Mouse (Mus musculus) kidney, postnatal 0 days (tissue): ENCODE data around the gene Hdac2. TPM values are rescaled to one million over a fixed set of nuclear protein-coding genes. Genes with fewer than 3 reads are reported as not detected.

Experiments
- ATAC-seq: fragments of 200-750 bp; cut with Nextera tagmentation; replicated peaks from 2 replicates; pipeline ENCODE4 v1.8.0; 2017; ENCODE audit warnings: low read depth, moderate number of reproducible peaks, moderate TSS enrichment, moderate library complexity; ENCODE audit not compliant: low FRiP score
- DNase-seq: peaks from one replicate; pipeline ENCODE4 v3.0.0-alpha.2; 2016; ENCODE audit warnings: low spot score
- H3K27ac ChIP-seq: fragments of 300-500 bp; sonication (generic); 2 replicates; pipeline ENCODE4 v1.5.1; 2014; ENCODE audit warnings: mild to moderate bottlenecking
- H3K27me3 ChIP-seq: fragments of 300-500 bp; sonication (generic); 2 replicates; pipeline ENCODE4 v1.6.1; 2014; ENCODE audit warnings: low read length, mixed read lengths; ENCODE audit not compliant: insufficient read depth
- H3K36me3 ChIP-seq: fragments of 300-500 bp; sonication (generic); 2 replicates; pipeline ENCODE4 v1.6.1; 2014; ENCODE audit warnings: low read length, mixed read lengths; ENCODE audit not compliant: insufficient read depth
- H3K4me1 ChIP-seq: fragments of 300-500 bp; sonication (generic); replicated peaks from 2 replicates; pipeline ENCODE4 v1.6.1; 2014; ENCODE audit warnings: antibody characterized with exemption, low read length, mixed read lengths; ENCODE audit not compliant: insufficient read depth
- H3K4me2 ChIP-seq: fragments of 300-500 bp; sonication (generic); 2 replicates; pipeline ENCODE4 v1.6.1; 2014; ENCODE audit warnings: mild to moderate bottlenecking, low read length, moderate library complexity, mixed read lengths
- H3K4me3 ChIP-seq: fragments of 300-500 bp; sonication (generic); replicated peaks from 2 replicates; pipeline ENCODE4 v1.5.1; 2014; ENCODE audit warnings: low read depth, low read length
- H3K9ac ChIP-seq: fragments of 300-500 bp; sonication (generic); 2 replicates; pipeline ENCODE4 v1.6.1; 2014; ENCODE audit warnings: low read depth, low read length
- H3K9me3 ChIP-seq: fragments of 300-500 bp; sonication (generic); replicated peaks from 2 replicates; pipeline ENCODE4 v1.6.1; 2016; ENCODE audit warnings: low read length, inconsistent platforms, mixed read lengths
- CTCF ChIP-seq: IDR thresholded peaks from 2 replicates; pipeline ENCODE4 v1.5.1; 2016; ENCODE audit warnings: antibody characterized with exemption, low read depth, mild to moderate bottlenecking, moderate library complexity
- WGBS: fragments of 180-500 bp; shearing (Covaris S2); extraction: QIAGEN DNeasy Blood & Tissue Kit; methylation state at CpG from one replicate; pipeline ENCODE4 v1.1.7; 2014; 5-methylcytosine and 5-hydroxymethylcytosine counted together
- polyA plus RNA-seq: library from polyadenylated mRNA; unstranded; fragments of >200 nt; fragmentation: Nextera tagmentation; extraction: Ambion mirVana; gene quantifications from 2 replicates; pipeline ENCODE4 v1.2.1, GENCODE M21; 2015

Gene Hdac2
- polyA plus RNA-seq, 1 experiment from 2014 or later = 180 TPM

DNA sequence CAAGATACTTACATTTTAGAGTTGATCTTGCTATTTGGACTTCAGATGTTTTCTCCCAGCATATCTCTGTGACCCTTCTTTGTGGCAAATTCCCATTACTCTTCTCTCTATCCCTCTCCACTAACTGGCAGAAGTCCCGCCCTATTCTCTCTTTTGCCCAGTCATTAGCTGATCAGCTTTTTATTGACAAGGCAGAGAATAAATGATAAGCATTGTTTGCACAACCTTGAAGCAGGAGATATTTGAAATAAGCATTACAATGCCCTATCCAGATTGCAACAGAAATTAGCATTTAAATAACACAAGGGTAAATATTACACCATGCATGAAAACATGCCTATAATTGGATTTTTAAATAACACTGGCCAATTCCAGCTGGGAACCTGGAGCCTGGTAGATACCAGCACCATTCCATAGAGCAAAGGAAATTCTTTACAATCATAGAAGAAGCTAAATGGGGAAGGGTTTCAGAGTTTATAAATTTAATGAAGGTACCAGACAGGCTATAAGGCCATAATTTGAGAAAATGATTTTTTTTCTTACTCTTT, 14.7 kb upstream of the Hdac2 start:
- Histone ChIP-seq H3K4me2 (no peak overlapping the region), H3K27ac (no peak overlapping the region), H3K36me3 (no peaks in the 10 kb centered on the region), H3K4me3 (no peak overlapping the region), H3K9me3 (no peaks in the 10 kb centered on the region), H3K27me3 (no peaks in the 10 kb centered on the region), H3K9ac (no peak overlapping the region), H3K4me1 (no peaks in the 10 kb centered on the region)
- TF ChIP-seq CTCF = no peak
- DNase-seq (no peak), ATAC-seq (no peak)
- WGBS = 88% methylated on average over 1 of the region's 1 CpGs

DNA sequence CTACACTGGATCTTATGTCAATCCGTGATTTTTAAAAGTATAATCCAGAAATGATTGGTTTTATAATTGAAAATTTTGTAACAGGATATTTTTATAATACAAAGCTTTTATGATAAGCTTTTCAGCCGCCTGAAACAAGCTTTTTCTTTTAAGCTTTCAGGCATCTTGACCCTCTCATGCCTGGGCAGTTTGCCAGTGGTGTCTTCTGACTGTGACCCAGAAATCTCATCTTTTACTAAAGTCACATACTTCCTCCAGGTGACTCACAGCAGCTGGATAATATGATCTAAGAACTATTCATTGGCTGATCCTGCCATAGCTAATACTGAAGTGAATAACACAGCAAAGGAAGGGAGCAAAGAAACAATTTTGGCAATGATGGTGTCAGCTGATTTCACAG, 9.9 kb upstream of the Hdac2 start:
- H3K4me1 ChIP-seq = no peaks in the 10 kb centered on the region
- H3K27ac ChIP-seq = no peak overlapping the region
- whole genome bisulfite sequencing = 57% methylated on average over 2 of the region's 2 CpGs
- no peak overlapping the region for H3K4me3 ChIP-seq
- no peak overlapping the region for H3K4me2 ChIP-seq
- no peak for DNase-seq
- H3K27me3 ChIP-seq = no peaks in the 10 kb centered on the region
- no peak for ATAC-seq
- no peak for TF ChIP-seq CTCF
- H3K36me3 ChIP-seq = no peaks in the 10 kb centered on the region
- no peak overlapping the region for H3K9ac ChIP-seq
- H3K9me3 ChIP-seq = no peaks in the 10 kb centered on the region

DNA sequence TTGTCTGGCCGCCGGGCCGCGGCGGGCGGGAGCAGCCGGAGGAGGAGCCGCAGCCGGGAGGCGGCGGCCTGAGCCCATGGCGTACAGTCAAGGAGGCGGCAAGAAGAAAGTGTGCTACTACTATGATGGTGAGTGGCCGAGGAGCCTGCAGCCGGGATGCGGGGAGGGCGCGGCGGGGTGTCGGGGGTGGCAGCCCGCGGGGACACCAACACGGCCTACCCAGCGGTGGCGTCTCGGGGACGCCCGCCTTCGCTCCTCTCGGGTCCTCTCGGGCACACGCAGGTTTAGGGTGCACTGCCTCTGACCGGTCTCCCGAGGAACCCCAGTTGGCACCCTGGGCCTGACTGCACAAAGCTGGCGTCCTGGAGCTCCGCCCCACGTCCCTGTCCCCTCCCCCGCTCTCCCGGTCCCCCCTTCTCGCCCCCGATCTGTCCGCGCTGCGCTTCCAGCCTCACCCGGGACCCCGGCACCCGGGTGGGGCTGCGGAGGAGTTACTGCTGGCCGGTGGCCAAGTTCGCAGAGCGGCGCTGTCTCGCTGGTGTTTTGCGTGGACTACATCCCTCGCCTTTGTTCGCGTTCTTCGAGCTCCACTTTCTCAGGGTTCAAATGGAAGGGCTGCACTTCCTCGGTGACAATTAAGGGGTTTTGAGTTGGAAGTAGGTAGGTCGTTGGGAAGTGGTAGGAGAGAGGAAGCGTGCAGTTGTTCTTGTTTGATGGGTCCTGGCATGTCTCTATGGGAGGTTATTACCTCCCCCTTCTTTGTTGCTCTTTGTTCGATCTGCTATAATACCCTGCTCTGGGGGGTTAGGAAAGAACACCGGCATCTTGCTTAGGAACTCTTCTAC, 554 bp downstream of the Hdac2 start:
- Histone ChIP-seq H3K4me1 (peaks cover 5% of the 10 kb centered on the region; the same call in 1 of the 2 replicates), H3K9me3 (no peaks in the 10 kb centered on the region), H3K4me2 (peak overlapping the region; percentile 81), H3K9ac (peak overlapping the region; percentile 98), H3K36me3 (no peaks in the 10 kb centered on the region), H3K4me3 (peak overlapping the region; percentile 95), H3K27ac (peak overlapping the region; percentile 99), H3K27me3 (no peaks in the 10 kb centered on the region)
- TF ChIP-seq CTCF = no peak
- peak; percentile 78 for DNase-seq
- under 1% methylated on average over 61 of the region's 63 CpGs for WGBS
- ATAC-seq = peak; percentile 74

DNA sequence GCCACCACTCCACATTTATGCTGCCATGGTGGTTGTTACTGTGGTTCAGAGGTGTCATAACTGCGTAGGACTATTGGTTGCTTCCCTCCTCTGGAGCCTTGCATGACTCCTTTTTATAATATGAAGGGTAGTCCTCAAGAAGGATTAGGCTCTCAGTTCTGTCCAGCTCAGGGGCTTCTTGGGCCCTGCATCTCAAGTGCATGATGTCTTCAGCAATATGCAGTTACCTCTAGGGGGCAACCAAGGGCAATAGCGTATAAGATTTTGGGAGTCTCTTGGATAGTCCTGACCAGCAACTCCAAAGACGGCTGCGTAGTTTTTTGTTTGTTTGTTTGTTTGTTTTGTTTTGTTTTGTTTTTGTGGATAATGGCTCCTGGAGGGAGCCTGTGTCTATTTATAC, 7.5 kb downstream of the Hdac2 start:
- Histone ChIP-seq H3K4me2 (no peak overlapping the region), H3K4me1 (no peaks in the 10 kb centered on the region), H3K27me3 (no peaks in the 10 kb centered on the region), H3K4me3 (no peak overlapping the region), H3K27ac (no peak overlapping the region), H3K36me3 (no peaks in the 10 kb centered on the region), H3K9ac (no peak overlapping the region), H3K9me3 (0 out of 2 replicates have a peak, but pooled peaks cover 5% of the 10 kb centered on the region)
- no peak for TF ChIP-seq CTCF
- ATAC-seq (no peak), DNase-seq (no peak)
- WGBS = 99% methylated on average over 4 of the region's 4 CpGs

DNA sequence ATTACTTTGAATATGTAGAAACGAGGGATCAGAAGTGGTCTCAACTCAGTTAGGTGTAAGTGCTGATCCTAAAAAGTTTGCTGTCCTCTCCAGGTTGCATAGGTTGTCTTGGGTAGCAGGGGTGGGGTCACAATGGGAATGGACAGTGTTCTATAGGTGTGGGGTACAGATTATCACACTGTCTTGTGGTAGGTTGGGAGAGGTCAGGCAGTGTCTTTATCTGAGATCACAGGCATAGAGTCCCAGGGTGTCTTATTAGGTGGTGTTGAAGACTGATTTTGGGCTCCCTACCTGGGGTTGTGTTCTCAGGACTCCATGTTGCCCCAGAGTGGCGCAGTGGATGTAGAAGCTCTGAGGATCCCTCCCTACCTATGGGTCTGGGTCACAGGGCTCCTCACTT, 17.8 kb downstream of the Hdac2 start:
- no peak for ATAC-seq
- Histone ChIP-seq H3K4me1 (no peaks in the 10 kb centered on the region), H3K36me3 (peaks cover 60% of the 10 kb centered on the region), H3K27me3 (no peaks in the 10 kb centered on the region), H3K27ac (no peak overlapping the region), H3K9me3 (no peaks in the 10 kb centered on the region), H3K4me3 (no peak overlapping the region), H3K4me2 (no peak overlapping the region), H3K9ac (no peak overlapping the region)
- 96% methylated on average over 2 of the region's 2 CpGs for WGBS
- DNase-seq = no peak
- no peak for TF ChIP-seq CTCF

DNA sequence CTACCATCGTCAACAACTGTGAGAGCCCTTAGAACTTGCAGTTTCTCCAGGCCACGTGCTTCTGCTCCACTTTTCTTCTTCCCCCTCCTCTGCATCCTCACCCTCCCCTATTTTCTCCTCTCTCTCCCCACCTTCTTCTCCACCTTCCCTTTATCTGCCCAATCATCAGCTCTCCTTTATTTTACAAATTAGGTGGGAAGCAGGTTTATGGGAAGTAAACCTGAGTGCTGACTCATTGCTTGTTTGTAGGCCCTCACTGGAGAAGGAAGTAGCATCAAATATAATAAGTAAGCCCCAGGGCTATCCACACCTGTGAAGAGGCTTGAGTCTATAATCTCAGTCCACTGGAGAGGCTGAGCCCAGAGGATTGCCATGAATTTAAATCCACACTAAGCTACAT, 26.5 kb downstream of the Hdac2 start:
- H3K4me3 ChIP-seq = no peak overlapping the region
- H3K27me3 ChIP-seq = no peaks in the 10 kb centered on the region
- no peaks in the 10 kb centered on the region for H3K9me3 ChIP-seq
- TF ChIP-seq CTCF = no peak
- H3K27ac ChIP-seq = no peak overlapping the region
- peaks cover 42% of the 10 kb centered on the region; the same call in 1 of the 2 replicates for H3K36me3 ChIP-seq
- no peak overlapping the region for H3K9ac ChIP-seq
- H3K4me2 ChIP-seq = no peak overlapping the region
- WGBS = 90% methylated on average over 2 of the region's 2 CpGs
- DNase-seq (no peak), ATAC-seq (no peak)
- H3K4me1 ChIP-seq = no peaks in the 10 kb centered on the region
